Mouse (Mus musculus): ENCODE results near the gene Slc7a5. TPM values are rescaled to one million over a fixed set of nuclear protein-coding genes. Genes with fewer than 3 reads are reported as not detected.

The Slc7a5 gene
- total RNA-seq (2021): 10 to 100 TPM; 21.5 to 24.5 TPM

GRCm38 (mm10) chr8:121907587-121908248, at the start of gene Slc7a5:
Gene Slc7a5 (minus strand): TSS chr8:121907694.
- DNase-seq: peak; percentile 98

- DNase-seq: no peak
Measured at GRCm38 (mm10) chr8:121955825-121956500, 48.5 kb upstream of the Slc7a5 start.

- DNase-seq: no peak
Measured at GRCm38 (mm10) chr8:121954981-121955555, 47.6 kb upstream of the Slc7a5 start.

GRCm38 (mm10) chr8:121953821-121954545, 46.5 kb upstream of the Slc7a5 start:
- no peak for DNase-seq

DNA sequence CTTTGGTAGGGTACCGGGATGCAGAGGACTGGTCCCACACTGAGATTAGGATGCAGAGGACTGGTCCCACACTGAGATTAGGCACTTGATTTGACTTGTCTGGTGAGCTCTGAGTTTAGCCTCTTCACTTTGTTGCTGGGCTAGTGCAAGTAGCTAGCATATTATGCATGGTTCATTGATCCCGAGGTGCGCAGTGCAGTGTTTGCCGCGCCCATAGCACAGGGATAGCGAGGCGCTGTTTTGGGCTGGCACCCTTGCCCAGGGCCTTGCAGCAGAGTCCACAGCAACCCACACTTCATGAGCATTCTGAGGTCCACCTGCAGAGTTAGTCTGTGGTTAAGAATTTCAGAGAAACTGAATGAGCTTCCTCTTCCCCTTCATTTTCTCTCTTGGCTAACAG, 45.3 kb upstream of the Slc7a5 start:
- no peak for DNase-seq

DNA sequence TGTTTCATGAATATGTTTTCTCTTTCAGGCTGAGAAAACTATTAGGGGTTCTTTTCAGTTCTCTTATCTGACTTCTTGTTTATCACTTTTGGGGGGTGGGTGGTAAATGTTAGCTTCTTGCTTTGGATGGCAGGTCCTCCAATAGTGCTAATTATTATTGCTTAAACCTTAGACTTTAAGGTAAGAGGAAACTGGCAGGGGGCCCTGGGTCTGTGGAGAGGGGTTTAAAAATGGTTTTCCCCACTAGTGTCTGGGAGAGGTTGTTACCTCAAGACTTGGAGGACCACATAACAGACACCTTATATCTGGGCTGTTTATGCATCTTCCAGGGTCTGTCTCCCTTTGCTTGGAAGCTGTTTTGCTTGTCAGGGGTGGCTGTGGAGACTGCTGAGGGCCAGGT, 44.6 kb upstream of the Slc7a5 start:
- no peak for DNase-seq

GRCm38 (mm10) chr8:121951656-121952009, 44.1 kb upstream of the Slc7a5 start:
- peak; percentile 29 for DNase-seq

GRCm38 (mm10) chr8:121950749-121951655, 43.5 kb upstream of the Slc7a5 start:
- peak; percentile 81 for DNase-seq

DNA sequence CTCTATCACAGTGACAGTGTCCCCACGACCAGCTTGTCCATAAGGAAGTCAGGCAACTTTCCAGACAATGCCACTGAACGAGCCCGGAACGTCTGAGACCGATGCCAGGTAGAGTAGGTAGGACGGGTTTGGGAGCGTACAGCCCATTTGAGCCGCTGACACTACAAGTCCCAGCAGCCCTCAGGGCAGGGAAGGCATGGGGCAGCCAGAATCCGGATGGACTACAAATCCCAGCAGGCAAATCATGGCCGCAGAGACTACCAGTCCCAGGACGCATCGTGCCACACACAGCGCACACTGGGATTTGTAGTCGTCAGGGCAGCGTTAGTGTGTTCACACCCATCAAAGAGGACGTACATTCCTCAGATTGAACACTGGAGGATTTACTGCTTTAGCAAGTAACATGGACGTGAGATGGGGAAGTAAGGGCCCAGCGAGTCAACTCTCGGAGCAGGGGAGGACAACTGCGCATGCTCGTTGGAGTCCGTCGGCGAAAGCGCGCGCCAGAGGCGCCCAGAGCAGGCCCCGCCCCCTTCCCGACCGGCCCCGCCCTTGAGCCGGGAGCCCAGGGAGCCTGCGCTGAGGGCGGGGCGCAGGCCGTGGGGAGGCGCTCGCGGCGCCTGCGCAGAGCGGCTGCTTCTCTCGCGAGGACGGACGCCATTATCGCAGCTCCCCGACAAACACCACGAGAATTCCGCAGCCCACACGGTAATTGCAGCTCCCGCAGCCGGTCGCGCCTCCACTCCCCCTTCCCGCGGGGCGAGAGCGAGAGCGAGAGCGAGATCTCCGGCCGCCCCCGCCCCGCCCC, 42.7 kb upstream of the Slc7a5 start:
- DNase-seq: peak; percentile 99

GRCm38 (mm10) chr8:121949222-121949800, 41.8 kb upstream of the Slc7a5 start, which contains the start of gene Banp:
Gene Banp (plus strand): TSS chr8:121949750.
- DNase-seq: no peak

DNA sequence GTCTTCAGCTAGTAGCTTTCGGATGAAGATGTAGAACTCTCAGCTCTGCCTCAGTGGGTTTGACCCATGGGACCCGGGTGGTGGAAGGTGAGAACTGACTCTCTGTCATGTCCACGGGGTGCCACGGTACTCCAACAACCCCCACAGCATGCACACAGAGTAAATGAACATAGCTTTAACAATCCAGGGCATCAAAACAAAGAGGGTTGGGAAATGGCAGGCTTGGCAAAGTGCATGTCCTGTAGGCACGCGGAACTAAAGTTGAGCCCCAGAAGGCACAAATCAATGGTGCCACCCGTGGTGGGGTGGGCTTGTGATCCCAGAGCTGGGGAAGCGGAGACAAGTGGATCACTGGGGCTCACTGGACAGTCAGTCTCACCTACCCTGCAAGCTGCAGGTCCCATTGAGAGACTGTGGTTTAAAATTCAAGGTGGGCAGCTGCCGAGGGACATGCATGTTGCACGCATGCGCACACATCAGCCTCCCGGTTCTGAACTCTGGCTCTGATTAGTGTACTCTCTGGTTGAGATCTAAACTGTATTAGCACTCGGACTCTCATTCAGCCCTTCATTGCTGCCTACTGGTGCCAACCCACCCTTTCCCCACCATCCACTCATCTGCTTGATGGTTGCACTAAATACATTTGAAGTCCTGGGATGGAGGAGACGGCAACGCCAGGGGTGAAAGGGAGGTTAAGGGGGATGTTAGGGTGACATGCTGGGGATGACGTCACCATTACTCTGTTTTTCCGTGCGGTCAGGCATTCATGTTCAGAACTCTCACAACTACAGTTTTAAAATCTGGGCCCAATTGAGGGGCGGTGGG, 41.0 kb upstream of the Slc7a5 start:
- DNase-seq: peak; percentile 30

- peak; percentile 96 for DNase-seq
Measured at GRCm38 (mm10) chr8:121947753-121948141, 40.3 kb upstream of the Slc7a5 start.

- DNase-seq: no peak
Measured at GRCm38 (mm10) chr8:121947047-121947752, 39.7 kb upstream of the Slc7a5 start.

DNA sequence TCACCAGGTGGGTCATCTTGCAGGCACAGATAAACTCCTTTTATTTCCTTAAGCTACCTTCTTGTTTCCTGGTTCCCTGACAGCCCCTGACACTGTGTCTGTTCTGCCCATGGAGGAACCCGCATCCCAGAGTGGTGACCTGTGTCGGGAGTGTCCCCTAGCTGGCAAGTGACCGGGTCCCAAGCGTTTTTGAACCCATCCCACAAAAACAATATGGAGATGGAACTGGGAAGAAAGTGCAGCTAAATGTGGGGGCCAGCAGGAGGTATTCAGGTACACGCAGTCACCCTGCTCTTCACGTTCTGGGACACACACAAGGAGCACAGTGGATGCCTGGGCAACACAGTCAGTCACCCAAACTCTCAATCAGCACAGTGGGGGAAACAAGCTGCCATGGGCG, 38.9 kb upstream of the Slc7a5 start:
- no peak for DNase-seq

- no peak for DNase-seq
Measured at GRCm38 (mm10) chr8:121944831-121945230, 37.3 kb upstream of the Slc7a5 start, which contains the start of gene Car5a. Gene Car5a (minus strand): TSS chr8:121944904.

DNA sequence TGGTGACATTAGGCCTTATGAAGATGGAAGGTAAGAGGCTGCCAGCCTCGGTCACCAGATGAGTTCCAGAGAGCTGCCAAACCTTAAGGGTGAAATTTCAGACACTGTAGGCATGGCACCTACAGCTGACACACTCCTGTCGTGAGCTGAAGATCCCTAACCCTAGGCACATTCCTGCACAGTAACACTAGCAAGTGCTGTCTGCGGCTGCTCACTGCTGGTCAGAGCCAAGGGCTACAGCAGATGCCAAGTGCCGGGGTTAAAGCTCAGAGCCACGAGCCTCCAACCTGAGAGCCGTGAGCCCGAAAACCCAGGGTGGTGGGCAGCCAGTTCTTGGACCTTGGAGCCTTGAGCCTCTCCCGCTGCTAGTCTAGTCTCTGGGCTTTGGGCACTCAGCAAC, 36.2 kb upstream of the Slc7a5 start:
- no peak for DNase-seq

- DNase-seq: no peak
Measured at GRCm38 (mm10) chr8:121943057-121943540, 35.6 kb upstream of the Slc7a5 start.

DNA sequence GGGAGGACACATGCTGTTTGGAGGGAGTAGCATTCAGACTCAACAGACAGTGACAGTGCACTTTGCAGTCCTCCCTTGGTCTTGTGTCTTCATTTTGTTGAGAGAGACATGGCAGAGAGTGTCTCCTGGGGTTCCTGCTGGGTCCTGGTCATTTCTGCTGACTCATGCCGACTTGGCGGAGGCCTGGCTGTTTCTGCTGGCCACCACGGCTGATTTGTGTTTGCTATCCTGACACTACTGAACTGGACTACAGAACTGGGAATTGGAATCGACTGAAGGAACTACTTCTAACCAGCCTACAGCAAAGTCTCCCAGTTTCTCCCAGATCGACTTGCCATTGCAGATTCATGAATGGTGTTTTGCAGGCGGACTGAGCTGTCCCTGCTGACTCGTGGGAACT, 31.2 kb upstream of the Slc7a5 start:
- no peak for DNase-seq

DNA sequence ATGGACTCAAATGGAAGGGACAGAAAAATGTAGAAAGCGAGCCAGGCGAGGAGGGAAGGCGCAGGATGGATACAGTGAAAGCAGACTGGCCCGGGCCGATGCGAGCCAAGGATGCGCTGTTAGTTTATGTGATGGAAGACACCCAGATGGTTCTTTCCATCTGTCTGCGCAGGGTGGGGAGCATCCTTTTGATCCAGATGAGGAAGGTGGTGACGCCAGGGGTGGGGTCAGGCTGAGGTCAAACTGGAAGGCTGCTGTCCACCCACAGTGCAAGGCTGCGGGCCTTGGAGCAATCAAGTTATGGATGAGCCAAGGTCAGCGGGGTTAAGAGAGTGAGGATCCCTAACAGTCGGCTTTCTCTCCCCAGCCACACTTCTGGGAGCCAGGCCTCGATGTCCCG, 28.9 kb upstream of the Slc7a5 start:
- no peak for DNase-seq
